Mouse (Mus musculus) limb, embryonic 14.5 days (tissue): ENCODE measurements around the gene Prss29. TPM values are rescaled to one million over a fixed set of nuclear protein-coding genes. Genes with fewer than 3 reads are reported as not detected.

Experiments used
- ATAC-seq: fragments of 200-750 bp; cut with Nextera tagmentation; 2 replicates; pipeline ENCODE4 v1.8.0; 2017; ENCODE audit warnings: low read depth, moderate number of reproducible peaks, moderate TSS enrichment; ENCODE audit not compliant: low FRiP score
- DNase-seq: peaks from one replicate; pipeline ENCODE4 v3.0.0-alpha.2; 2015; ENCODE audit warnings: low spot score
- H3K27ac ChIP-seq: fragments of 300-500 bp; sonication (generic); replicated peaks from 2 replicates; pipeline ENCODE4 v1.5.1; 2014; ENCODE audit warnings: low read depth, mild to moderate bottlenecking, low read length, moderate library complexity, mixed read lengths
- H3K27me3 ChIP-seq: fragments of 300-500 bp; sonication (generic); 2 replicates; pipeline ENCODE4 v1.6.1; 2014; ENCODE audit warnings: low read length, mixed read lengths; ENCODE audit not compliant: control insufficient read depth, insufficient read depth
- H3K36me3 ChIP-seq: fragments of 300-500 bp; sonication (generic); 2 replicates; pipeline ENCODE4 v1.6.1; 2014; ENCODE audit warnings: mild to moderate bottlenecking, low read length, moderate library complexity, mixed read lengths; ENCODE audit not compliant: control insufficient read depth, insufficient read depth
- H3K4me1 ChIP-seq: fragments of 300-500 bp; sonication (generic); 2 replicates; pipeline ENCODE4 v1.6.1; 2014; ENCODE audit warnings: antibody characterized with exemption, low read length, mixed read lengths; ENCODE audit not compliant: control insufficient read depth, insufficient read depth
- H3K4me2 ChIP-seq: fragments of 300-500 bp; sonication (generic); replicated peaks from 2 replicates; pipeline ENCODE4 v1.6.1; 2014; ENCODE audit warnings: low read depth, mild to moderate bottlenecking, low read length, moderate library complexity; ENCODE audit not compliant: severe bottlenecking
- H3K4me3 ChIP-seq: fragments of 300-500 bp; sonication (generic); replicated peaks from 2 replicates; pipeline ENCODE4 v1.5.1; 2014; ENCODE audit warnings: low read length
- H3K9ac ChIP-seq: fragments of 300-500 bp; sonication (generic); 2 replicates; pipeline ENCODE4 v1.6.1; 2014; ENCODE audit warnings: mild to moderate bottlenecking, low read depth, low read length, moderate library complexity; ENCODE audit not compliant: severe bottlenecking
- H3K9me3 ChIP-seq: fragments of 300-500 bp; sonication (generic); 2 replicates; pipeline ENCODE4 v1.6.1; 2016; ENCODE audit warnings: low read length; ENCODE audit not compliant: control insufficient read depth
- POLR2A ChIP-seq: fragments of 200-500 bp; IDR thresholded peaks from 2 replicates; pipeline ENCODE4 v1.8.0; 2012; ENCODE audit warnings: inconsistent platforms, mild to moderate bottlenecking, moderate library complexity, borderline replicate concordance; ENCODE audit not compliant: insufficient read depth, insufficient read length; ENCODE audit errors: extremely low read depth
- WGBS: fragments of 180-500 bp; shearing (Covaris S2); extraction: QIAGEN DNeasy Blood & Tissue Kit; methylation state at CpG from one replicate; pipeline ENCODE4 v1.1.7; 2014; 5-methylcytosine and 5-hydroxymethylcytosine counted together
- polyA plus RNA-seq, 2 experiments: library from polyadenylated mRNA; depleted of rRNA in 1 of 2; stranded (reverse) in 1 of 2; unstranded in 1 of 2; fragments of >200 nt; fragmentation: Nextera tagmentation in 1 of 2; extraction: Ambion mirVana in 1 of 2; gene quantifications; 2 replicates each; pipeline versions ENCODE4 v1.2.1 to v1.2.3; 2012 to 2014

Gene Prss29
- polyA plus RNA-seq, 2 experiments: not detected

DNA sequence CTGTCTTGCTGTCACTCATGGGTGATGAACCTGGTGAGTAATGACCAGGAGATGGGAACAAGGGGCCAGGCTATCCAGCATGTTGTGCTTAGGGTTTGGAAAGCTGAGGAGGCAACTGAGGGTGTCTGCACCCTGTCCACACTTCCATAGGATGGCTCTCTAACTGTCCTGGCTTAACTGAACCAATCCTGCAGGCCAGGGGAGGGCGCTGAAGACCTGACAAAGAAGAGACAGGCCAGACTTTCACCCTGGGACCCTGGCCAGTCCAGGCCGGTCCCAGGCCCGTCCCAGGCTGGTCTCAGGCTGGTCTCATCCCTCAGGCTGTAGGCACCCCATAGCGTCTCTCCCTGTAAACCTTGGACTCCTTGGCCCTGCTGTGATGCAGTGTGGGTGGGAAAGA lies 28.0 kb upstream of the Prss29 start:
- TF ChIP-seq POLR2A: no peak
- Histone ChIP-seq H3K4me2 (no peak overlapping the region), H3K9me3 (no peaks in the 10 kb centered on the region), H3K4me1 (no peaks in the 10 kb centered on the region), H3K9ac (no peak overlapping the region), H3K36me3 (no peaks in the 10 kb centered on the region), H3K27ac (no peak overlapping the region), H3K4me3 (no peak overlapping the region), H3K27me3 (no peaks in the 10 kb centered on the region)
- 33% methylated on average over 4 of the region's 4 CpGs for WGBS
- ATAC-seq: no peak
- no peak for DNase-seq

DNA sequence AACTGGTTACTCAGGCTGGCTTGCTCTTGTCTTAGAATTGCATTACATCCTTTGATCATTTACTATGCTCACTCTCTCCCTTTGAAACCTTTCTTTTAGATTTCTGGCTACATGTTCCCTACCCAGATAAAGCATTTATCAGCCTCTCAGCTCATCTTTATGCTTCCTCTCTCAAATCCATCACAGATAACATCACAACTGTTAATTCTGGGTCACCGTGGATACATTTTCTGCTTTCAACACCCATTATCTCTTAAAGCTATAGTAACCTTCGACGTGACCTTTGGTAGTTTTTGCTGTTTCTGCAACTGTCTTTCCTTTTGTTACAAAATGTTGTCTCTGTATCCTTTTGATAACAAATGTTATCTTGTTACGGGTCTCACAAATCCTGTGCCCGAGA lies 25.0 kb upstream of the Prss29 start:
- H3K27ac ChIP-seq: no peak overlapping the region
- no peak for ATAC-seq
- TF ChIP-seq POLR2A: no peak
- no peaks in the 10 kb centered on the region for H3K36me3 ChIP-seq
- H3K9ac ChIP-seq: no peak overlapping the region
- no peaks in the 10 kb centered on the region for H3K4me1 ChIP-seq
- no peak for DNase-seq
- no peak overlapping the region for H3K4me2 ChIP-seq
- no peaks in the 10 kb centered on the region for H3K9me3 ChIP-seq
- 74% methylated on average over 5 of the region's 5 CpGs for WGBS
- no peak overlapping the region for H3K4me3 ChIP-seq
- no peaks in the 10 kb centered on the region for H3K27me3 ChIP-seq

DNA sequence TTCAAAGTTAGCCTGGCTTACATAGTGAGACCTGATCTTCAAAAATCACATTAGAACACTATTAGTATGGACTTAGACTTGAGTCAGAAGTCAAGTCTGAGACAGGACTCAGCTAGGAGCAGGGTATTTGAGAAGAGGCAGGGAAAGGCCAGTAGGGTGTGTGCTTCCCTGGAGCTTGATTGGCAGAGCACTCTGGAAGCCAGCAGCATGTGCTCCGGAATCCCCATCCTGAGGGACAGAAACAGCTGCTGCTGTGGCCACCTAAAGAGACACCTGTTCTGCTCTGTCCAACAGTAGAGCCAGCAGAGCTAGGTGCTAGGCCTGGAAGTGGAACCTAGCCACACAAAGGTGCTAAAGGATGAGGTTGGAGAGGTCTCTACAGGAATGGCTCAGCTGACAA lies 24.3 kb upstream of the Prss29 start:
- WGBS: 35% methylated on average over 1 of the region's 1 CpGs

DNA sequence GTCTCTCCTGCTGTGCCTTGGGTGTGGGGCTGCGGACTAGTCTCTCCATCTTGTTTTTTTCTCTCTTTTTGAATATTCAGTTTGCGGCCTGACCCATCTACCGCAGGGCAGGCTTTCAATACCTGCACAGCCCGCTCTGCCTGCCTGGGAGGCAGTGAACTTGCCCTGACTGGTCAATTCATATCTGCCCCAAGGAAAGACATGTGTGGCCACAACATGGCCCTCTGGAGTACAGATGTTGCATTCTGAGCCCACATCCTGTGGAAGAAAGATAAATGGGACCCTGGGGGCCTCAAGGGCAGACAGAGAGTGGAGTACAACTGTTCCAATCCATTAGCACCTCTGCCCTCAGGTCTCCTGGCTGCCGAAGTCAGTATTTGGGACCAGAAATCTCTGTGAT lies 20.4 kb upstream of the Prss29 start, which contains the start of gene Prss34:
Prss34 (plus strand) TSS at position 301 of the 400 bp plus-strand sequence.
- no peak for ATAC-seq
- Histone ChIP-seq H3K4me3 (no peak within 1 kb of the TSS), H3K36me3 (no peaks in the 10 kb centered on the region), H3K9me3 (no peaks in the 10 kb centered on the region), H3K27me3 (no peaks in the 10 kb centered on the region), H3K4me1 (no peaks in the 10 kb centered on the region), H3K4me2 (no peak within 1 kb of the TSS), H3K27ac (no peak within 1 kb of the TSS), H3K9ac (no peak within 1 kb of the TSS)
- DNase-seq: no peak
- TF ChIP-seq POLR2A: no peak
- 60% methylated on average over 5 of the region's 5 CpGs for WGBS

More for the DNA sequence above, 24.3 kb upstream of the Prss29 start:
- no peak overlapping the region for H3K9ac ChIP-seq
- H3K4me3 ChIP-seq: no peak overlapping the region
- no peak for TF ChIP-seq POLR2A
- no peaks in the 10 kb centered on the region for H3K9me3 ChIP-seq
- DNase-seq: peak; percentile 18
- no peaks in the 10 kb centered on the region for H3K36me3 ChIP-seq
- no peaks in the 10 kb centered on the region for H3K4me1 ChIP-seq
- ATAC-seq: peak; percentile 71; the same call in 1 of the 2 replicates
- H3K27ac ChIP-seq: no peak overlapping the region
- no peak overlapping the region for H3K4me2 ChIP-seq
- H3K27me3 ChIP-seq: no peaks in the 10 kb centered on the region

DNA sequence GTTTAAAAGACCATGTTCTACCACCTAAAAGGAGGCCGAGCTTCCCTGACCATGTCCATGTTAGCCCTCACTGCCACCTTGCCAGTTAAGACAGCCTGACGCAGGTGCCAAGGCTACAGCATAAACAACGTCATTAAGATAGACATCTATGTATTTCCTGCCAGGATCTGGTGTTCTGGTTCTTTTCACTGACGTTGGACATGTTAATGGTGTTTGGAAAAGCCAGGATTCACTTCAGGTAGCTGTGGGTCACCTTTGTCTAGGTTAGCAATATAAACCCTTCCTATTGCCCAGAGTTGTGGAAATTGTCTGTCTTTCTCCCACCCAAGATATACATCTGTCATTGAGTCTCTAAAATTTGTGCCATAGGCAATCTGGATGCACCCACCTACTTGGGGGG lies 10.1 kb upstream of the Prss29 start, which contains the start of gene Prss28:
Prss28 (plus strand) TSS at position 301 of the 400 bp plus-strand sequence.
- Histone ChIP-seq H3K27ac (no peak within 1 kb of the TSS), H3K9me3 (no peaks in the 10 kb centered on the region), H3K4me1 (no peaks in the 10 kb centered on the region), H3K36me3 (no peaks in the 10 kb centered on the region), H3K9ac (no peak within 1 kb of the TSS), H3K27me3 (no peaks in the 10 kb centered on the region), H3K4me3 (no peak within 1 kb of the TSS), H3K4me2 (no peak within 1 kb of the TSS)
- 63% methylated on average over 4 of the region's 4 CpGs for WGBS
- no peak for TF ChIP-seq POLR2A
- ATAC-seq: no peak
- DNase-seq: no peak

DNA sequence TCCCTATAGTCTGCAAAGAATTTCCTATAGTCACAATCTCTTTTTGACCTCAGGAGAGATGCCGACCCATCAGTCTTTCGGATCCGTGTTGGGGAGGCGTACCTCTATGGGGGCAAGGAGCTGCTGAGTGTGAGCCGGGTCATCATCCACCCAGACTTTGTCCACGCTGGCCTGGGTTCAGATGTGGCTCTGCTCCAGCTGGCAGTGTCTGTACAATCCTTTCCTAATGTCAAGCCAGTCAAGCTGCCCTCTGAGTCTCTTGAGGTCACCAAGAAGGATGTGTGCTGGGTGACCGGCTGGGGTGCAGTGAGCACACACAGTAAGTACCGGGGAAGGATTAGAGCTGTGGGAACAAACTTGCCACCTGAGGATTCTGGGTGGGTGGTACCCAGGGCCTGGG lies 2.4 kb downstream of the Prss29 start:
- 93% methylated on average over 8 of the region's 8 CpGs for WGBS
- H3K27ac ChIP-seq: no peak overlapping the region

More for the DNA sequence above, 2.4 kb downstream of the Prss29 start:
- Histone ChIP-seq H3K4me3 (no peak overlapping the region), H3K27me3 (no peaks in the 10 kb centered on the region), H3K4me1 (no peaks in the 10 kb centered on the region), H3K36me3 (no peaks in the 10 kb centered on the region), H3K9me3 (no peaks in the 10 kb centered on the region), H3K4me2 (no peak overlapping the region), H3K9ac (no peak overlapping the region)
- ATAC-seq: no peak
- no peak for DNase-seq
- TF ChIP-seq POLR2A: no peak
